Mouse (Mus musculus): ENCODE measurements around the gene 4930556J24Rik. TPM values are rescaled to one million over a fixed set of nuclear protein-coding genes. Genes with fewer than 3 reads are reported as not detected.
A peak's percentile ranks its signal among the peaks of the same experiment; 100 is the strongest.
"Not testable (repeated sequence)": the region's sequence is repeated elsewhere in the genome, so short reads cannot be mapped to it uniquely, and the experiment has no call there.

The 4930556J24Rik gene
- total RNA-seq, 2 experiments from 2014 or later, result not detected

GRCm38 (mm10) chr11:3974311-3974710 is 2.3 kb downstream of the 4930556J24Rik start:
- intact Hi-C loops (cut with DNase I), result no loop called here
- DNase-seq, result no peak

DNA sequence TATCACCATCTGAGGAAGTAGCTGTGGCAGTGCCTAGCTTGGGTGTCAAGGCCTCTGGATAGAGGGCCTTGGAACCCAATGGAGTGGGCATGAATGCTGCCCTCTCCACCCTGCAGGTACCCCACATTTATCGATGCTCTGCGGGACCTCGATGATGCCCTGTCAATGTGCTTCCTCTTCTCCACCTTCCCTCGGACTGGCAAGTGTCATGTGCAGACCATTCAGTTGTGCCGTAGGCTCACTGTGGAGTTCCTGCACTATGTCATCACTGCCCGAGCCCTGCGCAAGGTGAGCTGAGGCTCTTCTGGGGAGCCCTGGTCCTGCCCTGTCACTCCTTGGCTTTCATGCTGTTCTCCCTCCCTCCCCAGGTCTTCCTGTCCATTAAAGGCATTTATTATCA is 3.5 kb downstream of the 4930556J24Rik start:
- no peak for DNase-seq
- intact Hi-C loops (cut with DNase I), result no loop called here

DNA sequence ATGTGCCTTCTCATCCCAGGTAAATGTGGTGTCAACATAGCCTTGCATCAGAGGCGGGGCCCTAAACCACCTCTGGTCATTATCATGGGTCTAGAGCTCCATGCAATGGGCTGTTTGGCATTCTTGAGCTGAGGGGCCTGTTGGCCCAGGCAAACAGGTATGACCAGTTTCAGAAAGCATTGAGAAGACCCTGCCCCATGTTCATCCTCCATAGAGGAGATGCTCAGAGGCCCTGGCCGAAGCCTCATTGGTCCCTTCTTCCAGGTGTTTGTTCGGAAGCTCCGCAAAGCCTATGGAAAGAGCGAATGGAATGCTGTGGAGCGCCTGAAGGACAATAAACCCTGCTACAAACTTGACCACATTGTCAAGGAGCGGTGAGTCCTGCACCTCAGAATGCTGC is 6.2 kb downstream of the 4930556J24Rik start:
- no peak for DNase-seq

DNA sequence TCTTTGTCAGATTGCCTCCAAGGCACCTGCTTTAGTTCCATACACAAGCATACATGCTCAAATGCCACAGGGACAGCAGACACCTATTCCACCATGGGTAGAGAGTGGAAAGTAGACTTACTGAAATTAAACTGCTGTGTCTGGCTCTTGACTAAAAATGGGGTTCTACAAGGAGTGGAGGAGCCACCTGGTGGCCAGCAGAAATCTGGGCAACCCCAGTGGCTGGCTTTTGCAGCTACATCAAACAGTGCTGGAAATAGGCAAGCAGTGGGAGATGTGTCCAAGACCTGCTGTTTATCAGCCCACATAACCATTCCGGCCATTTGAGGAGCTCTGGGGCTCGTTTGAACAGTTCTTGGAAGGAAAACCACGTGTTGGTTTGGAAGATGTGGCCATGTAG is 6.7 kb downstream of the 4930556J24Rik start:
- intact Hi-C loops (cut with DNase I), result no loop called here
- no peak for DNase-seq

More for the DNA sequence above, 6.2 kb downstream of the 4930556J24Rik start:
- intact Hi-C loops (cut with DNase I), result no loop called here

- intact Hi-C loops (cut with DNase I), result no loop called here
- no peak for DNase-seq
These were observed 12.0 kb downstream of the 4930556J24Rik start for GRCm38 (mm10) chr11:3964416-3965172.

- peak; percentile 71 for DNase-seq
- intact Hi-C loops (cut with DNase I), result no loop called here
These were observed 12.8 kb downstream of the 4930556J24Rik start, which contains the start of gene Pes1 for GRCm38 (mm10) chr11:3963610-3964415. Pes1 (plus strand) TSS chr11:3963975.

DNA sequence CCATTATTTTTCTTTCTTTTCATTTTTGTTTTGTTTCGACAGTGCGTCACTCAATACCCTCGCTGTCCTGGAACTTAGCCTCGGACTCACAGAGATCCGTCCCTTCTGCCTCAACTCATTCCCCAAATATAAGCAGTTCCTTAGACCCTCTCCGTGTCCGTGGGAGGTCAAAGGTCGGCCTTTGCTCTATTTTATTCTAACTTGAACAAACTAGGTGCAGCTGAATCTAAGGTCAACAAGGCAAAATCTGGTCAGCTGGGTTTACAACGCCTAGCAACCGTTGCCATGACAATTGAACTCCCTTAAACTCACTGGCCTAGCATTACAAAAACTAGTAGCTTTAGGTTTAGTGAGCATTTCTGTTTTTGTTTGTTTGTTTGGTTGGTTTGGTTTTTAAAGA is 13.4 kb downstream of the 4930556J24Rik start:
- peak; percentile 5 for DNase-seq
- intact Hi-C loops (cut with DNase I), result no loop called here

DNA sequence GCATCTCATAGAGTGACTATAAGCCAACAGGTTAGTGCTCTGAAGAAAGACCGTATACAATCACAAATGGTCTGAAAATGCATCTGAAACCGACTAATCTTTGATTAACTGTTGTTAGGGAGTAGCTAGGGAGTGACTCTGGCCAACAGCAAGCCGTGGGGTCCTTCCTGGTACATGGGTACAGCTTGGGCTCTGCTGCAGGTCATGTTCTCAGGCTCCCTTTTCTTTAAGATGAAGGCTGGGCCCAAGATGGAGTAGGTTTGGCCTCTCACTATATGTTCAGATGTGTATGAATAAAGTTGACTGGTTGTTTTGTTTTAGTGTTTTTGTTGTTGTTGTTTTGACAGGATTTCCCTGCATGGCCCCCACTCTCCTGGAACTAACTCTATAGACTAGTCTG is 14.8 kb downstream of the 4930556J24Rik start:
- intact Hi-C loops (cut with DNase I), result no loop called here
- no peak for DNase-seq

- intact Hi-C loops (cut with DNase I), result no loop called here
- no peak for DNase-seq
These were observed 15.7 kb downstream of the 4930556J24Rik start for GRCm38 (mm10) chr11:3960901-3961300.

- DNase-seq; intact Hi-C loops (cut with DNase I): not testable (repeated sequence)
These were observed 21.2 kb downstream of the 4930556J24Rik start for GRCm38 (mm10) chr11:3955371-3955770.

DNA sequence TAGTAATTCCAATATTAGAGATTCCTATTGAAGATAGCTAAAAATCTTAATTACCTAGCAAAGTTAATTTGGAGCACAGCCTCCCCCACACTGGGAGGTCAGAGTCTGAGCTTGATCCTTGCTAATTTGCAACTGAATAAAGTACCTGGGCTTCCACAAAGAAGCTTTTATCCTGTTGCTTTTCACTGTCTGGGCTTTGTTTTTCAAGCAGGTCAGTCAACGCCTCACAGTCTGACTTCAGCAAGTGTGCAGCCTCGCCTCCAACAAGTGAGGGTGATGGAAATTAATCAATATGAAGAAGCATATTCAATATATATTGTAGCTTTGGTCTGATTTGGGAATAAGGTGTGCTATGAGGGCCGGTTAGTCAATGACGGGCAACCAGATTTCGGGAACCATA is 21.7 kb downstream of the 4930556J24Rik start:
- not testable (repeated sequence) for DNase-seq

DNA sequence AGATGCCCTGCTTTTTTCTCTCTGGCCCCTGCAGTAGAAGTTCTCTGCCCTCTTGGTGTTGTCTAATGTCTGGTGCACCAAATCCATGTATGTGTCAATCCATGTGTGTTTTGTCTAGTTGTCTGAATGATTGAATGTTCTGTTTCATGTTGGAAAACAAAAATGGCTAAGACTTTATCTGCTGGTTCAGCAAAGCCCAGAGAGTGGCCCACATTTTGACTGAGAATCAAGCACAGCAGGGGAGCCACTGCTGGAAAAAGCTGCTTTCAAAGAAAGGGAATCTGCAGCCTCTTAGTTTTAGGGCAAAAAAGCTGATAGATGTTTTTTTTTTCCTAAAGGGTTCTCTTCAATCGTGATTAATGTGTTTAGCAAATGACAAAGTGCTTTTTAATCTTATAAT is 30.2 kb downstream of the 4930556J24Rik start:
- DNase-seq, result no peak
- intact Hi-C loops (cut with DNase I), result no loop called here

More for the DNA sequence above, 21.7 kb downstream of the 4930556J24Rik start:
- intact Hi-C loops (cut with DNase I), result not testable (repeated sequence)

- intact Hi-C loops (cut with DNase I), result no loop called here
- no peak for DNase-seq
These were observed 35.2 kb downstream of the 4930556J24Rik start for GRCm38 (mm10) chr11:3941371-3941770.

DNA sequence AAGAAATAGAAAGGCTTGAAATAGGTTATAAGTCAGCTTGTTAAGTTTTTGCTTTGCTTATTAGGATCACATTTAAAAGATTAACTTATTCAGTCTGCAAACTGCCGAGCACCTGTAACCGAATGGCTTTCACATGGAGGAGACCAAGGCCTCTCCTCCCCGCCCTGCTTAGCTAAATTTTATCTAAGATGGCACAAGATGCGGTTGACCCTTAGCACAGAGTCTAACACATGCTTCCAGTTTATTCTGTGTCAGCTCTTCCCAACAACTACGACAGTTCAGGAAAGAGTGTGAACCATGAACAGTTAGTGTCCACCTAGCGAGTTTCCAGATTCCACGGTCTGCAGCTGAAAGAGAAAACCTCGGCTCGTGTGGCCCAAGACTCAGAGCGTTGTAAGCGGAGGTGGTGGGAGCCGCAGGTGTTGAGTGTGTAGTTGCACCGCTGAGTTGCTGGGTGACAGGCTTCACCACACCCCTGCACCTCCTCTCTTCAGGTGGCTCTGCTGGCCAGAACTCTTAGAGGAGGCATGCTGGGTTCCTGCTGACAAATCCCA is 39.2 kb downstream of the 4930556J24Rik start:
- DNase-seq, result no peak
- intact Hi-C loops (cut with DNase I), result no loop called here

- DNase-seq, result no peak
- intact Hi-C loops (cut with DNase I), result no loop called here
These were observed 40.3 kb downstream of the 4930556J24Rik start for GRCm38 (mm10) chr11:3936318-3936717.

DNA sequence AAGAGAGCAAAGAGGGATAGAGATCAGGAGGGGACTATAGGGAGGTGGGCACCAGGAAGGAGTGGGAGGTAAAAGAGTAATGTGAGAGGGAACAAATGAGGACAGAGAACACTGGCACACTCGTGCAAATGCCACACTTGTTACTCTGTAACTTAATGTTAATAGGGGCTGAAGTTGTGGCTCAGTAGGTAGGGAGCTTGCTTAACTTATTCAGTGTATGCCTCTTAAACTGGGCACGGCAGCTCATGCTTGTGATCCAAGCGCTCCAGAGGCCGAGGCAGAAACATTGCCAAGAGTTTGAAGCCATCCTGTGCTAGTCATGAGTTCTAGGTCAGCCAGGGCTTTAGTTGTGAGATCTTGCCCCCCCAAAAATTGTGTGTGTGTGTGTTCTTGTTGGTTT is 41.4 kb downstream of the 4930556J24Rik start:
- intact Hi-C loops (cut with DNase I), result no loop called here
- no peak for DNase-seq

- no peak for DNase-seq
- intact Hi-C loops (cut with DNase I), result no loop called here
These were observed 42.8 kb downstream of the 4930556J24Rik start for GRCm38 (mm10) chr11:3933756-3934285.

DNA sequence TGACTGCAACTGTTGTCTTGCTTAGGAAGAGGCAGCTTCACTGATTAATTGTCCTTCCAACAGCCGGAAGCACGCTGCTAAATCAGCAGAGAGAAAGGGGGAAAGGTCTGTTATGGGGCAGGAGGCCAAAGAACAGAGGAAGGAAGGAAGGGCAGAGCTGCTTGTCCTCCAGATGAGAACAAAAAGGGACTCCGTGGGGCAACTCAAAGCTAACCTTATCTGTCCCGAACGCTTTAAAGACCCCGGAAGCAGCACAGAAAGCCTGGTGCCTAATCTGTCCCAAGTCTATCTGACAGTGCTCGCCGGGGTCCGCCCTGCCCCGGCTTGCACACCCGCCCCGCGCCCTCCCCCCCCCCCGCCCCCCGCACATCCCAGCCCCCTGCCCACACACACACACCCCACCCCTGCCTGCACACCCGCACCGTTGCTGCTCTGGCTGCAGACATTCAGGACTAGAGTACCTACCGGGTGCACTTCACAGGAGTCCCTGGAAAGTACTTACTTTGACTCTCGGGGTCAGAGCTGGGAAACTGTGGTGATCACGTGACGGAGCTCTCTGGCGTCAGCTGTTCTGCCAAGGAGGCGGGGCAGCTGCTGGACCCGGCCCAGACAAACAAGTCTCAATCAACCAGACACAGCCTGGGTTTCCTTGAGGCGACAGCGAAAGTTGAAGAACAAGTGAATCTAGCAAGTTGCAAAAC is 44.9 kb downstream of the 4930556J24Rik start, which contains the start of gene Tcn2:
TSS of gene Tcn2 (minus strand) at position 649 of the 701 bp plus-strand sequence.
- DNase-seq, result peak; percentile 83
- intact Hi-C loops (cut with DNase I), result no loop called here

DNA sequence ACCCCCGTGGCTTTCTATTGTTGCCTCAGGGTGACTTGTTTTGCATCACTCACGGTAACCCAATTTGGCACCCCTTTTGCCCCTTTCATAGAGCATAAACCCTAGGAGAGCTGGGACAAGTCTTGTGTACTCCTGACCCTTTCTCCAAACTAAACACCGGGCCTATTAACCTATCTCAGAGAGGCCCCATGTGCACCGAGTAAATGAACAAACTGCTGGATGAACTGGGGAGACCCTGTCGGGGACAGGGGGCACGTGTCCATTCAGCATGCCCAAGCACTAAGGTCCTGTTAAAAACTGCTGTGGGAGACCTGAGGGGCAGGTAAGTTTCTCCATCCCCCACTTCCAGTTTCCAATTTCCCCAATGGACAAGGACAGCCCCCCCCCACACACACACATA is 45.6 kb downstream of the 4930556J24Rik start:
- DNase-seq, result no peak
- intact Hi-C loops (cut with DNase I), result no loop called here

GRCm38 (mm10) chr11:3930019-3930418 is 46.6 kb downstream of the 4930556J24Rik start:
- intact Hi-C loops (cut with DNase I), result no loop called here
- no peak for DNase-seq

DNA sequence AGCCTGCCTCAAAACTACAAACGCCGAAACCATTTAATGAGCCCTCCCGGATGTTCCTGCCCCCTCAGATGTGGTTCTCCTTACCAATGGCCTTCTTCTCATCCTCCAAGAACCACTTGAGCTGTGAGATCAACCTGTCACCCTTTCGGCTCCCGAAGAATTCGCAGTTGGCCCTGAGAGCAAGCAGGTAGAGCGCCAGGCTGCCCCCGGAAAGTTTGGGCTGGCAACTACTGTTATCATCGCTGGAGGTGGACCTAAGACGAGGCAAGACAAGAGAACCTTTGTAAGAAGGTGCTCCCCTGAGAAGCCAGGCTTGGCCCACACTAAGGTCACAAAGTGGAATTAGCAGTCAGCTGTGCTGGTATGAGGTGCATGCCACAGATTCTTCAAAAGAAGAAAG is 50.7 kb downstream of the 4930556J24Rik start:
- intact Hi-C loops (cut with DNase I), result no loop called here
- no peak for DNase-seq

Measured in left cerebral cortex, postnatal 4 days (tissue).